Mouse (Mus musculus): Measurements from ENCODE around the gene Kcna7. TPM values are rescaled to one million over a fixed set of nuclear protein-coding genes. Genes with fewer than 3 reads are reported as not detected.
A peak's percentile ranks its signal among the peaks of the same experiment; 100 is the strongest.

Kcna7 gene
- polyA plus RNA-seq, 1 experiment from 2014 or later: not detected

DNA sequence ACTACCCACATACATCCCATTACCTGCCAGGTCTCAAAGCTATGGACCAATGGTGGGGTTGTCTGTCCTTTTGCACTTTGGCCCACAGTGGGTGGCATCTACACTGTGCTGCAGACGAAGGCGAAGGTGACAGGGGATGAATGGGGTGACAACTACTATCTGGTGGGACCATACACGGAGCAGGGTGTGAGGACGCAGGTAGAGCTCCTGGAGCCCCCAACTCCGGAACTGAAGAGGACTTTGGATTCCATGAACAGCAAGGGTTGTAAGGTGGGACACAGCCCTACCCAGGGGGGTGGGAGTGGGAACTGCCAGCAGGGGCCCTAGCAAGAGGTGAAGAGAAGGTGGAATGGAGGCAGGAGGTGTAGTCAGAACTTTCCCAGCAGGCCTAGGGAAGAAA lies 31.0 kb downstream of the Kcna7 start:
- Histone ChIP-seq H3K36me3 (replicated peaks) (peaks cover 24% of the 10 kb centered on the region), H3K4me3 (replicated peaks) (no peak overlapping the region), H3K4me2 (no peak overlapping the region), H3K27ac (no peak overlapping the region), H3K9ac (peak overlapping the region; percentile 85; the same call in 1 of the 2 replicates), H3K4me1 (peaks cover 45% of the 10 kb centered on the region), H3K27me3 (0 out of 2 replicates have a peak, but pooled peaks cover 4% of the 10 kb centered on the region), H3K9me3 (no peaks in the 10 kb centered on the region)
- ATAC-seq (ENCODE audit: low FRiP score): no peak
- 93% methylated on average over 5 of the region's 5 CpGs for WGBS

GRCm38 (mm10) chr7:45437046-45437445 lies 31.6 kb downstream of the Kcna7 start:
- H3K4me1 ChIP-seq: peaks cover 45% of the 10 kb centered on the region
- peaks cover 18% of the 10 kb centered on the region for H3K36me3 ChIP-seq (replicated peaks)
- no peak overlapping the region for H3K9ac ChIP-seq
- peak overlapping the region; percentile 21; the same call in 1 of the 2 replicates for H3K4me2 ChIP-seq
- 0 out of 2 replicates have a peak, but pooled peaks cover 4% of the 10 kb centered on the region for H3K27me3 ChIP-seq
- no peak overlapping the region for H3K4me3 ChIP-seq (replicated peaks)
- no peaks in the 10 kb centered on the region for H3K9me3 ChIP-seq
- no peak overlapping the region for H3K27ac ChIP-seq
- 24% methylated on average over 6 of the region's 6 CpGs for WGBS
- ATAC-seq (ENCODE audit: low FRiP score): no peak

GRCm38 (mm10) chr7:45437521-45438276 lies 32.2 kb downstream of the Kcna7 start, which contains the start of gene Ruvbl2:
Ruvbl2 (minus strand) TSS chr7:45438096.
- no peak within 1 kb of the TSS for H3K27ac ChIP-seq
- H3K36me3 ChIP-seq (replicated peaks): peaks cover 20% of the 10 kb centered on the region
- peak within 1 kb of the TSS; percentile 21 for H3K4me2 ChIP-seq
- WGBS: 14% methylated on average over 19 of the region's 19 CpGs
- H3K4me1 ChIP-seq: peaks cover 43% of the 10 kb centered on the region
- no peak within 1 kb of the TSS for H3K4me3 ChIP-seq (replicated peaks)
- no peak within 1 kb of the TSS for H3K9ac ChIP-seq
- no peak for ATAC-seq (ENCODE audit: low FRiP score)
- H3K27me3 ChIP-seq: 0 out of 2 replicates have a peak, but pooled peaks cover 4% of the 10 kb centered on the region
- no peaks in the 10 kb centered on the region for H3K9me3 ChIP-seq

GRCm38 (mm10) chr7:45443526-45444420 lies 38.3 kb downstream of the Kcna7 start:
- no peaks in the 10 kb centered on the region for H3K4me1 ChIP-seq
- no peak for ATAC-seq (ENCODE audit: low FRiP score)
- H3K36me3 ChIP-seq (replicated peaks): peaks cover 54% of the 10 kb centered on the region
- H3K4me3 ChIP-seq (replicated peaks): no peak overlapping the region
- H3K4me2 ChIP-seq: no peak overlapping the region
- H3K9me3 ChIP-seq: no peaks in the 10 kb centered on the region
- H3K9ac ChIP-seq: 0 out of 2 replicates have a peak overlapping the region, but pooled peaks have one; percentile 4
- WGBS: 90% methylated on average over 22 of the region's 22 CpGs
- no peak overlapping the region for H3K27ac ChIP-seq
- no peaks in the 10 kb centered on the region for H3K27me3 ChIP-seq

DNA sequence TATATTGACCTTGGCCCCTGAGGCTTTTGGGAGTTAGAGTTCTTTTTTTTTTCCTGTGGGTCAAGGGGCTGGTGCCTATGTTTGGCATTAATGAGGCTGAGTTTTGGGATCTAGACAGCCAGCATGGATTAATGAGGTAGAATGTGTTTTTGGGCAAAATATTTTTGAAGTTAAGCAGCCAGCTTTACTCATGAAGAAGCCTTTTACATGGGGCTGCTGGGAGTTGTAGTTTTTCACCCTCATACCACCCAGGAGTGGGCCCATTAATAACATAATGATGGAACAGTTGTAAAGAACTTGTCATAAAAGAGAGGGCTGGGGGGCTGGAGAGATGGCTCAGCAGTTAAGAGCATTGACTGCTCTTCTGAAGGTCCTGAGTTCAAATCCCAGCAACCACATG lies 41.1 kb downstream of the Kcna7 start:
- no peak overlapping the region for H3K4me2 ChIP-seq
- no peak for ATAC-seq (ENCODE audit: low FRiP score)
- peaks cover 2% of the 10 kb centered on the region; the same call in 1 of the 2 replicates for H3K4me1 ChIP-seq
- H3K9me3 ChIP-seq: no peaks in the 10 kb centered on the region
- H3K27me3 ChIP-seq: no peaks in the 10 kb centered on the region
- no peak overlapping the region for H3K27ac ChIP-seq
- H3K36me3 ChIP-seq (replicated peaks): peaks cover 45% of the 10 kb centered on the region
- no peak overlapping the region for H3K4me3 ChIP-seq (replicated peaks)
- H3K9ac ChIP-seq: no peak overlapping the region

GRCm38 (mm10) chr7:45447325-45447990 lies 42.0 kb downstream of the Kcna7 start:
- Histone ChIP-seq H3K4me3 (replicated peaks) (no peak overlapping the region), H3K36me3 (replicated peaks) (peaks cover 51% of the 10 kb centered on the region), H3K9me3 (no peaks in the 10 kb centered on the region), H3K27me3 (no peaks in the 10 kb centered on the region), H3K4me1 (peaks cover 2% of the 10 kb centered on the region; the same call in 1 of the 2 replicates), H3K4me2 (no peak overlapping the region), H3K9ac (no peak overlapping the region), H3K27ac (no peak overlapping the region)
- no peak for ATAC-seq (ENCODE audit: low FRiP score)
- WGBS: 31% methylated on average over 11 of the region's 11 CpGs

GRCm38 (mm10) chr7:45449974-45450373 lies 44.5 kb downstream of the Kcna7 start:
- H3K9ac ChIP-seq: no peak overlapping the region
- no peak overlapping the region for H3K4me2 ChIP-seq
- no peaks in the 10 kb centered on the region for H3K27me3 ChIP-seq
- peaks cover 39% of the 10 kb centered on the region for H3K36me3 ChIP-seq (replicated peaks)
- H3K4me3 ChIP-seq (replicated peaks): no peak overlapping the region
- H3K27ac ChIP-seq: no peak overlapping the region
- 83% methylated on average over 1 of the region's 1 CpGs for WGBS
- no peaks in the 10 kb centered on the region for H3K9me3 ChIP-seq
- peaks cover 2% of the 10 kb centered on the region; the same call in 1 of the 2 replicates for H3K4me1 ChIP-seq
- ATAC-seq (ENCODE audit: low FRiP score): no peak

- ATAC-seq (ENCODE audit: low FRiP score): peak; percentile 81
- Histone ChIP-seq H3K4me1 (peaks cover 7% of the 10 kb centered on the region; the same call in 1 of the 2 replicates), H3K9ac (no peak overlapping the region), H3K36me3 (replicated peaks) (peaks cover 42% of the 10 kb centered on the region), H3K9me3 (no peaks in the 10 kb centered on the region), H3K4me2 (no peak overlapping the region), H3K4me3 (replicated peaks) (0 out of 2 replicates have a peak overlapping the region, but pooled peaks have one; percentile 10), H3K27ac (0 out of 2 replicates have a peak overlapping the region, but pooled peaks have one; percentile 13), H3K27me3 (no peaks in the 10 kb centered on the region)
- WGBS: 52% methylated on average over 23 of the region's 23 CpGs
Measured at GRCm38 (mm10) chr7:45451344-45451982, 46.0 kb downstream of the Kcna7 start.

GRCm38 (mm10) chr7:45454971-45455370 lies 49.5 kb downstream of the Kcna7 start:
- ATAC-seq (ENCODE audit: low FRiP score): no peak
- Histone ChIP-seq H3K4me1 (peaks cover 27% of the 10 kb centered on the region), H3K36me3 (replicated peaks) (peaks cover 47% of the 10 kb centered on the region), H3K4me3 (replicated peaks) (no peak overlapping the region), H3K9me3 (no peaks in the 10 kb centered on the region), H3K4me2 (no peak overlapping the region), H3K27me3 (no peaks in the 10 kb centered on the region), H3K27ac (no peak overlapping the region), H3K9ac (peak overlapping the region; percentile 21; the same call in 1 of the 2 replicates)
- 93% methylated on average over 15 of the region's 15 CpGs for WGBS

DNA sequence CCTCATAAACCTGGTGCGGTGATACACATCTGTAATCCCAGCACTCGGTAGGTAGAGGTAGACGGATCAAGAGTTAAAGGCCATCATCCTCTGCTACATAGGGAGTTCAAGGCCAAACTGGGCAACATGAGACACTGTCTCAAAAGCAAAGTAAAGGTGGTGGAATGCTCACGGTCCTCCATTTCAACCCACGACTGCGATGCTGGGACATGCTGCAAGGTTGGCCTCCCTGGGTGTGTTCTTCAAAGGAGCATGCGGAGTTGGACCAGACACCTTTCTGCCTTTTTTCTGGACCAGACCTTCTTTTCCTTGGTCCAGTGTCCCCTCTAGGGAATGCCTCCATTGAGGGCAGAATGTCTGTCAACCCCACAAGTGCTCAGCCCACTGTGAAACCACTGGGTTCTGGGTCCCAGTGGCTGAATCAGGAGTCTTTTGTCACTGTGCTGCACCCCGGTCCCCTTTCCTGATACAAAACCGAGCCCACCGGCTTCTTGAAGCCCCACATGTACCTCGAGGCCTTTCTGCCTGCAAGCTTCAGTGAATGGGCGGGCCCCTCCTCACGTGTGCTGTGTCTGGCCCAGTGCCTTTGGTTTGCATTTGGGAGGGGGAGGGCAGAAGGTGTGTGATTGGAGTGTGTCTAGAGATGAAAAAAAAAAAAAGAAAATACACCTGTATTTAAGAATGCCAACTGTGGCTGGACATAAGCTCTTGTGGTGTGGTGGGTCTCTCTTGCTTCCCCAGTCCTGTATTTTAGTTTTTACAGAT lies 50.7 kb downstream of the Kcna7 start:
- H3K27me3 ChIP-seq: no peaks in the 10 kb centered on the region
- 0 out of 2 replicates have a peak overlapping the region, but pooled peaks have one; percentile 87 for H3K9ac ChIP-seq
- peak overlapping the region; percentile 65; the same call in 1 of the 2 replicates for H3K27ac ChIP-seq
- H3K4me2 ChIP-seq: no peak overlapping the region
- no peak for ATAC-seq (ENCODE audit: low FRiP score)
- H3K4me3 ChIP-seq (replicated peaks): no peak overlapping the region
- H3K9me3 ChIP-seq: no peaks in the 10 kb centered on the region
- H3K4me1 ChIP-seq: peaks cover 39% of the 10 kb centered on the region
- WGBS: 80% methylated on average over 13 of the region's 13 CpGs
- peaks cover 47% of the 10 kb centered on the region for H3K36me3 ChIP-seq (replicated peaks)

DNA sequence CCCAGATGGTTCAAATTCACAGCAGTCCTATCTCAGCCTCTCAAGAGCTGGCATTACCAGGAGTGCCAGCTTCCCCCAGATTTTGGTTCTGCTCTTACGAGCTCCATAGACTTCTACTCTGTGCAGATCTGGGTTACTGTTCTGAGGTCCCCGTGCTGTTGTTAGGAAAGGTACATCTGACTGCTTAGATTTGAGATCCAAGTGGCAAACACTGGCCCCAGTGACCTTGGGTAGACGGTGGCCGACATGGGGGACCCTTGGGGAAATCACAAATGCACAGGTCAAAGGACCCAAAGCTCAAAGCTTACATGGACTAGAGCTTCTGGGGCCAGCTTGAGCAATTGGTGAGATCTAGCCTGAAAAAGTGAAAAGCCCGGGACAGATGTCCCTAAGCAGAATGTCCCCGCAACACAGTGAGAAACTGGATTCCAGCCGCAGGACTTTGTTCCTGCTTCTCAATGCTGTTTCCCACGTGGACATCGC lies 51.3 kb downstream of the Kcna7 start:
- Histone ChIP-seq H3K9me3 (no peaks in the 10 kb centered on the region), H3K9ac (peak overlapping the region; percentile 87; the same call in 1 of the 2 replicates), H3K27me3 (no peaks in the 10 kb centered on the region), H3K4me3 (replicated peaks) (peak overlapping the region; percentile 82), H3K4me1 (peaks cover 37% of the 10 kb centered on the region), H3K36me3 (replicated peaks) (peaks cover 49% of the 10 kb centered on the region), H3K4me2 (peak overlapping the region; percentile 65), H3K27ac (peak overlapping the region; percentile 65)
- no peak for ATAC-seq (ENCODE audit: low FRiP score)
- WGBS: 66% methylated on average over 9 of the region's 9 CpGs
